Mouse (Mus musculus) left cerebral cortex, adult 11 months (tissue): ENCODE measurements at regions not wholly inside any gene's neighbourhood (a gene's known extent, or its start where the extent isn't known, plus 50 kb on each side); places are given as distances from the start of the nearest gene placed in this dataset.

ENCODE experiments used
- DNase-seq: peaks from one replicate; pipeline ENCODE4 v3.0.0; 2022; ENCODE audit warnings: low spot score

GRCm38 (mm10) chr16:95929700-95930435 is 60.9 kb downstream of the Psmg1 start:
- no peak for DNase-seq

- DNase-seq: no peak
Measured at GRCm38 (mm10) chr16:95928290-95929260, 62.2 kb downstream of the Psmg1 start.

GRCm38 (mm10) chr16:95926558-95926957 is 64.2 kb downstream of the Psmg1 start:
- no peak for DNase-seq

GRCm38 (mm10) chr16:95924716-95925115 is 66.0 kb downstream of the Psmg1 start:
- DNase-seq: no peak

- no peak for DNase-seq
Measured at GRCm38 (mm10) chr16:95923991-95924390, 66.8 kb downstream of the Psmg1 start.

- no peak for DNase-seq
Measured at GRCm38 (mm10) chr16:95922369-95922934, 68.3 kb downstream of the Psmg1 start.

- DNase-seq: no peak
Measured at GRCm38 (mm10) chr16:95921169-95921568, 69.6 kb downstream of the Psmg1 start.

- no peak for DNase-seq
Measured at GRCm38 (mm10) chr16:95918651-95919425, 71.9 kb downstream of the Psmg1 start.

- DNase-seq: no peak
Measured at GRCm38 (mm10) chr16:95917635-95918407, 72.9 kb downstream of the Psmg1 start.

- no peak for DNase-seq
Measured at GRCm38 (mm10) chr16:95913879-95914278, 76.9 kb downstream of the Psmg1 start.

GRCm38 (mm10) chr16:95904531-95905165 is 86.1 kb downstream of the Psmg1 start:
- DNase-seq: no peak

GRCm38 (mm10) chr16:95903383-95903913 is 87.3 kb downstream of the Psmg1 start:
- no peak for DNase-seq

- DNase-seq: no peak
Measured at GRCm38 (mm10) chr16:95902177-95902576, 88.6 kb downstream of the Psmg1 start.

GRCm38 (mm10) chr16:95901388-95901787 is 89.4 kb downstream of the Psmg1 start:
- no peak for DNase-seq

GRCm38 (mm10) chr16:95900181-95900580 is 90.6 kb downstream of the Psmg1 start:
- DNase-seq: no peak

- no peak for DNase-seq
Measured at GRCm38 (mm10) chr16:95899672-95900071, 91.1 kb downstream of the Psmg1 start.

GRCm38 (mm10) chr16:95897843-95898242 is 92.9 kb downstream of the Psmg1 start:
- no peak for DNase-seq

- no peak for DNase-seq
Measured at GRCm38 (mm10) chr16:95896126-95896525, 94.6 kb downstream of the Psmg1 start.

GRCm38 (mm10) chr16:95893534-95894290 is 97.0 kb downstream of the Psmg1 start:
- no peak for DNase-seq

- DNase-seq: no peak
Measured at GRCm38 (mm10) chr16:95892356-95892755, 98.4 kb downstream of the Psmg1 start.
